Mouse (Mus musculus) neural tube, embryonic 12.5 days (tissue): ENCODE results near the gene Calhm4. TPM values are rescaled to one million over a fixed set of nuclear protein-coding genes. Genes with fewer than 3 reads are reported as not detected.
"Not testable (repeated sequence)": the region's sequence is repeated elsewhere in the genome, so short reads cannot be mapped to it uniquely, and the experiment has no call there.

Source experiments
- ATAC-seq: fragments of 200-750 bp; cut with Nextera tagmentation; 2 replicates; pipeline ENCODE4 v1.8.0; 2017; ENCODE audit warnings: low read depth, mild to moderate bottlenecking, moderate TSS enrichment, moderate library complexity; ENCODE audit not compliant: low FRiP score
- H3K27ac ChIP-seq: fragments of 300-500 bp; sonication (generic); 2 replicates; pipeline ENCODE4 v1.5.1; 2016
- H3K27me3 ChIP-seq: fragments of 300-500 bp; sonication (generic); replicated peaks from 2 replicates; pipeline ENCODE4 v1.6.1; 2016; ENCODE audit warnings: mild to moderate bottlenecking
- H3K36me3 ChIP-seq: fragments of 300-500 bp; sonication (generic); 2 replicates; pipeline ENCODE4 v1.6.1; 2016; ENCODE audit warnings: mild to moderate bottlenecking
- H3K4me1 ChIP-seq: fragments of 300-500 bp; sonication (generic); 2 replicates; pipeline ENCODE4 v1.6.1; 2016
- H3K4me2 ChIP-seq: fragments of 300-500 bp; sonication (generic); replicated peaks from 2 replicates; pipeline ENCODE4 v1.6.1; 2016; ENCODE audit warnings: mild to moderate bottlenecking
- H3K4me3 ChIP-seq: fragments of 300-500 bp; sonication (generic); 2 replicates; pipeline ENCODE4 v1.5.1; 2016
- H3K9ac ChIP-seq: fragments of 300-500 bp; sonication (generic); 2 replicates; pipeline ENCODE4 v1.6.1; 2016; ENCODE audit warnings: mild to moderate bottlenecking
- H3K9me3 ChIP-seq: fragments of 300-500 bp; sonication (generic); 2 replicates; pipeline ENCODE4 v1.6.1; 2016; ENCODE audit warnings: mild to moderate bottlenecking
- WGBS: fragments of 180-500 bp; shearing (Covaris S2); methylation state at CpG from one replicate; pipeline ENCODE4 v1.1.7; 2016; 5-methylcytosine and 5-hydroxymethylcytosine counted together
- polyA plus RNA-seq: library from polyadenylated mRNA; unstranded; fragments of >200 nt; fragmentation: Nextera tagmentation; extraction: Ambion mirVana; gene quantifications from 2 replicates; pipeline ENCODE4 v1.2.1, GENCODE M21; 2016

Gene Calhm4
- polyA plus RNA-seq, 1 experiment from 2014 or later: not detected

GRCm38 (mm10) chr10:34036587-34036986 is 7.5 kb downstream of the Calhm4 start:
- no peaks in the 10 kb centered on the region for H3K36me3 ChIP-seq
- H3K9ac ChIP-seq: no peak overlapping the region
- no peak overlapping the region for H3K4me3 ChIP-seq
- no peak overlapping the region for H3K4me2 ChIP-seq
- no peaks in the 10 kb centered on the region for H3K27me3 ChIP-seq
- H3K27ac ChIP-seq: no peak overlapping the region
- no peaks in the 10 kb centered on the region for H3K9me3 ChIP-seq
- 16% methylated on average over 5 of the region's 5 CpGs for WGBS
- peaks cover 2% of the 10 kb centered on the region; the same call in 1 of the 2 replicates for H3K4me1 ChIP-seq
- ATAC-seq: peak; percentile 84

GRCm38 (mm10) chr10:34033630-34034305 is 10.3 kb downstream of the Calhm4 start:
- no peaks in the 10 kb centered on the region for H3K36me3 ChIP-seq
- H3K9me3 ChIP-seq: no peaks in the 10 kb centered on the region
- no peak overlapping the region for H3K4me3 ChIP-seq
- H3K9ac ChIP-seq: 0 out of 2 replicates have a peak overlapping the region, but pooled peaks have one; percentile 29
- peak; percentile 86 for ATAC-seq
- WGBS: 22% methylated on average over 22 of the region's 22 CpGs
- no peak overlapping the region for H3K27ac ChIP-seq
- peak overlapping the region; percentile 48 for H3K4me2 ChIP-seq
- no peaks in the 10 kb centered on the region for H3K27me3 ChIP-seq
- H3K4me1 ChIP-seq: peaks cover 2% of the 10 kb centered on the region; the same call in 1 of the 2 replicates

GRCm38 (mm10) chr10:34030322-34030721 is 13.8 kb downstream of the Calhm4 start:
- Histone ChIP-seq H3K4me3 (no peak overlapping the region), H3K36me3 (no peaks in the 10 kb centered on the region), H3K4me1 (peaks cover 2% of the 10 kb centered on the region; the same call in 1 of the 2 replicates), H3K27ac (no peak overlapping the region), H3K27me3 (no peaks in the 10 kb centered on the region), H3K4me2 (no peak overlapping the region), H3K9ac (no peak overlapping the region), H3K9me3 (no peaks in the 10 kb centered on the region)
- ATAC-seq: no peak
- 81% methylated on average over 5 of the region's 5 CpGs for WGBS

- Histone ChIP-seq H3K36me3 (no peaks in the 10 kb centered on the region), H3K4me1 (peaks cover 9% of the 10 kb centered on the region), H3K4me3 (peak within 1 kb of the TSS; percentile 82), H3K9ac (peak within 1 kb of the TSS; percentile 90), H3K27me3 (no peaks in the 10 kb centered on the region), H3K9me3 (no peaks in the 10 kb centered on the region), H3K4me2 (peak within 1 kb of the TSS; percentile 76), H3K27ac (peak within 1 kb of the TSS; percentile 82)
- ATAC-seq: peak; percentile 100
- WGBS: under 1% methylated on average over 82 of the region's 82 CpGs
These were observed 24.6 kb downstream of the Calhm4 start, which contains the start of gene Rwdd1 for GRCm38 (mm10) chr10:34019302-34020075. Gene Rwdd1 (minus strand): TSS chr10:34019624.

GRCm38 (mm10) chr10:34018746-34019301 is 25.3 kb downstream of the Calhm4 start:
- peak overlapping the region; percentile 82 for H3K27ac ChIP-seq
- under 1% methylated on average over 21 of the region's 21 CpGs for WGBS
- H3K36me3 ChIP-seq: no peaks in the 10 kb centered on the region
- ATAC-seq: no peak
- peak overlapping the region; percentile 76 for H3K4me2 ChIP-seq
- no peaks in the 10 kb centered on the region for H3K27me3 ChIP-seq
- peaks cover 9% of the 10 kb centered on the region for H3K4me1 ChIP-seq
- peak overlapping the region; percentile 90 for H3K9ac ChIP-seq
- peak overlapping the region; percentile 82 for H3K4me3 ChIP-seq
- no peaks in the 10 kb centered on the region for H3K9me3 ChIP-seq

GRCm38 (mm10) chr10:34013241-34013640 is 30.9 kb downstream of the Calhm4 start:
- H3K4me1 ChIP-seq: peaks cover 3% of the 10 kb centered on the region
- no peak for ATAC-seq
- H3K9ac ChIP-seq: no peak overlapping the region
- H3K4me2 ChIP-seq: no peak overlapping the region
- 89% methylated on average over 2 of the region's 2 CpGs for WGBS
- no peak overlapping the region for H3K27ac ChIP-seq
- H3K27me3 ChIP-seq: no peaks in the 10 kb centered on the region
- H3K4me3 ChIP-seq: no peak overlapping the region
- H3K9me3 ChIP-seq: no peaks in the 10 kb centered on the region
- H3K36me3 ChIP-seq: peaks cover 16% of the 10 kb centered on the region

- H3K4me2 ChIP-seq: no peak overlapping the region
These were observed 31.5 kb downstream of the Calhm4 start for GRCm38 (mm10) chr10:34012581-34012980.

GRCm38 (mm10) chr10:33998397-33998796 is 45.7 kb downstream of the Calhm4 start:
- Histone ChIP-seq H3K9me3 (no peaks in the 10 kb centered on the region), H3K36me3 (peaks cover 64% of the 10 kb centered on the region), H3K27ac (no peak overlapping the region), H3K4me3 (no peak overlapping the region), H3K27me3 (no peaks in the 10 kb centered on the region), H3K9ac (no peak overlapping the region), H3K4me1 (no peaks in the 10 kb centered on the region), H3K4me2 (no peak overlapping the region)
- no peak for ATAC-seq

More at GRCm38 (mm10) chr10:34012581-34012980, 31.5 kb downstream of the Calhm4 start:
- Histone ChIP-seq H3K27me3 (no peaks in the 10 kb centered on the region), H3K9ac (no peak overlapping the region), H3K27ac (no peak overlapping the region), H3K36me3 (peaks cover 22% of the 10 kb centered on the region), H3K4me1 (no peaks in the 10 kb centered on the region), H3K4me3 (no peak overlapping the region), H3K9me3 (no peaks in the 10 kb centered on the region)
- no peak for ATAC-seq
- 95% methylated on average over 4 of the region's 4 CpGs for WGBS

GRCm38 (mm10) chr10:33996686-33997085 is 47.4 kb downstream of the Calhm4 start:
- peaks cover 67% of the 10 kb centered on the region for H3K36me3 ChIP-seq
- ATAC-seq, H3K9me3 ChIP-seq, H3K27ac ChIP-seq, H3K9ac ChIP-seq, H3K4me3 ChIP-seq, H3K4me1 ChIP-seq, H3K4me2 ChIP-seq, H3K27me3 ChIP-seq: not testable (repeated sequence)
- WGBS: 90% methylated on average over 6 of the region's 8 CpGs

Other genes starting within 250 kb of the Calhm4 start
- not detected in 2 replicates for gene Sult3a1, start 186.6 kb downstream of the Calhm4 start, polyA plus RNA-seq
- 0.08 TPM in 1 of 2 replicates, not detected in the other for gene Rsph4a, start 139.2 kb downstream of the Calhm4 start, polyA plus RNA-seq
- 24.9 and 26.9 TPM in 2 replicates for gene Zup1, start 93.0 kb downstream of the Calhm4 start, polyA plus RNA-seq
- gene Rwdd1, start 24.7 kb downstream of the Calhm4 start, polyA plus RNA-seq: 134 and 142 TPM in 2 replicates
- gene Trappc3l, start 6.7 kb downstream of the Calhm4 start, polyA plus RNA-seq: not detected in 2 replicates
- gene Calhm5, start 52.2 kb upstream of the Calhm4 start, polyA plus RNA-seq: 0.14 and 0.16 TPM in 2 replicates
- 0.29 and 0.31 TPM in 2 replicates for gene Calhm6, start 83.7 kb upstream of the Calhm4 start, polyA plus RNA-seq
- gene Dse, start 163.4 kb upstream of the Calhm4 start, polyA plus RNA-seq: 15.7 and 16.4 TPM in 2 replicates
- 138 and 142 TPM in 2 replicates for gene Tspyl1, start 237.9 kb upstream of the Calhm4 start, polyA plus RNA-seq